Mouse (Mus musculus) testis, adult 2 months (tissue): ENCODE measurements around the gene Hells.

Source experiments
- CTCF ChIP-seq: fragments of 200-500 bp; IDR thresholded peaks from 2 replicates; pipeline ENCODE4 v1.5.1; 2012; ENCODE audit warnings: low read depth, mild to moderate bottlenecking, inconsistent platforms, low read length, moderate library complexity; ENCODE audit not compliant: control insufficient read depth, insufficient read depth, insufficient replicate concordance
- POLR2A ChIP-seq: fragments of 200-500 bp; IDR thresholded peaks from 2 replicates; pipeline ENCODE4 v1.6.1; 2012; ENCODE audit warnings: low read depth, mild to moderate bottlenecking, inconsistent platforms, low read length, moderate library complexity; ENCODE audit not compliant: control insufficient read depth

DNA sequence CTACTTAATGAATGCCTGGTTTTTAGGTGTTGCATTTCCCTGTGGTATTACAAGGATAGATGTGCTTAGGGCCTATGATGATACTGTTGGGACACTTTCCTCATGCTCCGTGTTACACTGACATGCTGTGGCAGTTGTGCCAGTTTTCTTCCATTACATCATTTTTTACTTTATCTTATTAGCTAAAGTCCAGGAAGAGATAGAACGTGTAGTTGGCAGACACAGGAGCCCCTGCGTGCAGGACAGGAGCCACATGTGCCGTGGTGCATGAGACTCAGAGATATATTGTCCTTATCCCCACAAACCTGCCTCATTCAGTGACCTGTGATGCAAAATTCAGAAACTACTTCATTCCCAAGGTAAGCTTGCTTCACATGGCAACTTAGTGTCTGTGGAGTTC, 67.5 kb downstream of the Hells start:
- TF ChIP-seq POLR2A (no peak), CTCF (no peak)
